Mouse (Mus musculus): ENCODE data around the gene Slc25a36.

The Slc25a36 gene

DNA sequence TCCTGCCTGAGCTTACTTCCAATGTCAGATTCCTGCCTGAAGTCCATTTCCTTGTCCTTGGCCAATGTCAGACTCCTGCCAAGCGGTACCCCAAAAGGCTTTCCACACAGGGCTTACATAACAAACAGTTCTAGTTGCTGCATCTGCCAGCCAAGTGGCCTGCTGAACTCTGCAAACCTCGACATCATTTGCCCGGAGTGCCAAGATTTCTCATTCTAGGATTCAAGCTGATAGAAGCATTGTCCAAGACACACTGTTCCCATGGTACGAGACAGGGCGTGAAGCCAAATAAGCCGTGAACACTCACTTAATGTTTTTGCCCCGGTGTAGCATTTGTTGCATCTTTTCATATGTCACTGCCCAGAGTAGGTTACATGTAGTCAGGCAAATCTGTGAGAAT is 74.3 kb downstream of the Slc25a36 start:
- DNase-seq: no peak

DNA sequence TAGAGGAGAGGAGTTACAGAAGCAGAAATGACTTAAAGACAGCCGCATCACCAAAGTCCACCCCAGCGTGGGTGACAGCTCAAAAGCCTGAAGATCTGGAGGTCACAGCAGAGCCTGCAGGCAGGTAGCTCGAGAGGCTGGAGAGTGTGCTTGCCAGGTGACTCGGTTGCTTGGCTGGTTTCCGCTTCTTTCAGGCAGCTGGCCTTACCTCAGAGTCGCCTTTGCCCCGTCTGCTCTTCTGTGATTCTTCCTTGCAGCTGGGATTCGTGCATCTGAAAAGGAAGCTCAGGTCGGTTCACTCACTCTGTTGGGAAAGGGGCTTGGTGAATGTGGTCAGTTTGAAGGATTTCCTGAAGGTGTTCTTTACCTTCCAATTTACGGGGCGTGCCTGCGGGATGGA is 83.6 kb downstream of the Slc25a36 start:
- DNase-seq: no peak

DNA sequence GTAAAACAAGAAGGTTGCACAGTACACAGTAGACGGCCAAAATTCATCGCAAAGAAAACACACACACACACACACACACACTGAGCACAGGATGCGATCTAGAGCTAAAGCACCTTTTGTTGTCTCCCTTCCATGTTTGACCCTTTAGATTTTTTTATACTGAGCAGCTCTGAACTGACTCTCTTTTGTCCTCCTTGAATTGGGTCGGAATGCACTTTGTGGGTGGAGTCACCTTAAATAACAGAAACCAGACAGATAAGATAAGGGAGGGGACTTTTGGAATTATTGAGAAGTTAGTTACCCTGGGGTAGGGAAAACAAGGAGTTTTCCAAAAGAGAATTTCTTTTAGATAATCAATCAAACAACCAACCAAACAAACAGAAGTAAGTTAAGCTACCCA is 85.0 kb downstream of the Slc25a36 start:
- no peak for DNase-seq

All from liver (tissue).